Mouse (Mus musculus) hematopoietic stem cell, adult 5-6 weeks (primary cell): ENCODE measurements around the gene Gorasp1. TPM values are rescaled to one million over a fixed set of nuclear protein-coding genes. Genes with fewer than 3 reads are reported as not detected.

Experiments used
- ATAC-seq, 2 experiments: fragments of 125-278 bp in 1 of 2; replicated peaks in 1 of 2; 2 replicates each; pipeline ENCODE4 v1.8.0; 2016 to 2017; ENCODE audit warnings: inconsistent platforms in 2 of 2, mild to moderate bottlenecking in 2 of 2, moderate number of reproducible peaks in 2 of 2, low read depth in 1 of 2, moderate TSS enrichment in 1 of 2; ENCODE audit not compliant: low FRiP score in 2 of 2, poor library complexity in 2 of 2, severe bottlenecking in 2 of 2, insufficient read depth in 1 of 2, low TSS enrichment in 1 of 2
- total RNA-seq: library from RNA; stranded (forward); fragments of 172-1452, 232-1000 nt; gene quantifications from 2 replicates; pipeline ENCODE4 v1.2.3, GENCODE M21; 2017

Gene Gorasp1
- total RNA-seq = 4.7 and 4.9 TPM in 2 replicates

- ATAC-seq = peak; percentile 84 to 92
Observed at GRCm38 (mm10) chr9:119937005-119937773, at the start of gene Gorasp1, which contains the start of gene Ttc21a. Gene Gorasp1, minus strand, starts transcription at chr9:119937565. Gene Ttc21a, plus strand, starts transcription at chr9:119937606.

GRCm38 (mm10) chr9:119985881-119986574, 48.7 kb upstream of the Gorasp1 start:
- ATAC-seq = no peak

- ATAC-seq = no peak
Observed at GRCm38 (mm10) chr9:119984536-119985011, 47.2 kb upstream of the Gorasp1 start, which contains the start of gene Csrnp1. Gene Csrnp1, minus strand, starts transcription at chr9:119984658.

- ATAC-seq = peak; percentile 20 to 36; a peak in 3 of 4 replicates
Observed at GRCm38 (mm10) chr9:119983585-119984535, 46.5 kb upstream of the Gorasp1 start.

GRCm38 (mm10) chr9:119982956-119983551, 45.7 kb upstream of the Gorasp1 start:
- ATAC-seq = peak in 1 of 2 experiments; percentile 6; a peak in 1 of 4 replicates

- ATAC-seq = peak; percentile 23 to 29
Observed at GRCm38 (mm10) chr9:119982241-119982811, 45.0 kb upstream of the Gorasp1 start.

- ATAC-seq = peak; percentile 37 to 52
Observed at GRCm38 (mm10) chr9:119981183-119982179, 44.1 kb upstream of the Gorasp1 start.

- ATAC-seq = no peak
Observed at GRCm38 (mm10) chr9:119980770-119981182, 43.4 kb upstream of the Gorasp1 start.

GRCm38 (mm10) chr9:119979749-119980148, 42.4 kb upstream of the Gorasp1 start:
- ATAC-seq = no peak

GRCm38 (mm10) chr9:119978811-119979441, 41.6 kb upstream of the Gorasp1 start:
- no peak for ATAC-seq

GRCm38 (mm10) chr9:119978151-119978810, 40.9 kb upstream of the Gorasp1 start:
- peak; percentile 19 for ATAC-seq

- no peak for ATAC-seq
Observed at GRCm38 (mm10) chr9:119977557-119978060, 40.2 kb upstream of the Gorasp1 start.

GRCm38 (mm10) chr9:119976704-119977556, 39.6 kb upstream of the Gorasp1 start:
- peak in 1 of 2 experiments; percentile 8; a peak in 2 of 4 replicates for ATAC-seq

- no peak for ATAC-seq
Observed at GRCm38 (mm10) chr9:119975286-119975685, 37.9 kb upstream of the Gorasp1 start.
